Comparison of ENCODE assay signal across 8 mouse cellular contexts in the genomic region with DNA sequence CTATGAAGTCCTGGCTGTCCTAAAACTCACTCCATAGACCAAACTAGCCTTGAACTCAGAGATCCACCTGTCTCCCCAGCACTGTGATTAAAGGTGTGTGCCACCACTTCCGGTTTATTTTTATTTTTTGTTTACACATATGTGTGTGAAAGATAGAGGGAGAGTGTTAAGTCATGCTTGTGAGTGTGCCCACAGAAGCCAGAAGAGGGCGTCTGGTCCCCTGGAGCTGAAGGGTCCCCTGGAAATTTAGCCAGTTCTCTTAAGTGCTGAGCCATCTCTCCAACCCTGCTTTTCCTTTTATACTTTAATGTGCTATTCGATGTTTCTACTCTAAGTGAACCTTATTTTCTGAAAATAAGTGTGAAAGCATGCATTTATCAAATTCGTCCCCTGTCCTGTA. TPM values are rescaled to one million over a fixed set of nuclear protein-coding genes. Genes with fewer than 3 reads are reported as not detected.
DNase-seq lines count a peak whose midpoint lies in the region; ATAC-seq and TF ChIP-seq lines count a peak whose summit lies in the region.

No protein-coding gene starts in this region.

- H3K9me3 ChIP-seq in intestine, embryonic 14.5 days (ENCODE audit: control insufficient read depth, low read length) = no peaks in the 10 kb centered on the region
- no peaks in the 10 kb centered on the region for H3K9me3 ChIP-seq in intestine, embryonic 16.5 days (ENCODE audit: control insufficient read depth, low read length)
- H3K9me3 ChIP-seq in MEL (replicated peaks; ENCODE audit: insufficient read depth, low read length) = no peaks in the 10 kb centered on the region

- no peak overlapping the region for H3K27ac ChIP-seq in intestine, embryonic 14.5 days (ENCODE audit: low read depth)
- H3K27ac ChIP-seq in intestine, embryonic 16.5 days (ENCODE audit: low read length) = no peak overlapping the region
- H3K27ac ChIP-seq in MEL (ENCODE audit: control insufficient read depth, low read depth, low read length) = no peak overlapping the region
- no peak overlapping the region for H3K27ac ChIP-seq in heart, adult 2 months
- H3K27ac ChIP-seq in small intestine, adult 2 months (ENCODE audit: insufficient read depth, low read depth, low read length) = no peak overlapping the region

- peak; percentile 45 to 72 (median 68) for TF ChIP-seq CTCF in MEL (IDR thresholded peaks at IDR 0.05 in 2 of 3, conservative IDR thresholded peaks at IDR 0.05 in 1 of 3; ENCODE audit: control insufficient read depth in 1 of 3, insufficient read depth in 1 of 3, low read depth in 2 of 3, low read length in 3 of 3, poor library complexity in 1 of 3, severe bottlenecking in 1 of 3)
- TF ChIP-seq CTCF in heart, adult 2 months (IDR thresholded peaks at IDR 0.05) = peak; percentile 74
- TF ChIP-seq CTCF in small intestine, adult 2 months (IDR thresholded peaks at IDR 0.05; ENCODE audit: extremely low read depth, insufficient read length, insufficient replicate concordance, low read depth, low read length) = peak; percentile 31; the same call in 1 of the 2 replicates

- H3K4me3 ChIP-seq in intestine, embryonic 14.5 days (ENCODE audit: low read depth, low read length) = no peak overlapping the region
- no peak overlapping the region for H3K4me3 ChIP-seq in intestine, embryonic 16.5 days (ENCODE audit: low read length)
- no peak overlapping the region for H3K4me3 ChIP-seq in MEL (ENCODE audit: control insufficient read depth in 1 of 2, insufficient read depth in 1 of 2, low read depth in 2 of 2, low read length in 2 of 2)
- no peak overlapping the region for H3K4me3 ChIP-seq in heart, adult 2 months
- no peak overlapping the region for H3K4me3 ChIP-seq in small intestine, adult 2 months (ENCODE audit: low read depth, low read length)

- ATAC-seq in intestine, embryonic 14.5 days (replicated peaks; ENCODE audit: low FRiP score, low TSS enrichment, low read depth) = no peak
- no peak for ATAC-seq in intestine, embryonic 16.5 days

- no peak for TF ChIP-seq EP300 in MEL (IDR thresholded peaks at IDR 0.05; ENCODE audit: low read depth in 1 of 2, low read length in 2 of 2)
- TF ChIP-seq EP300 in heart, adult 2 months (IDR thresholded peaks at IDR 0.05; ENCODE audit: insufficient read depth, low read depth, low read length) = no peak

- intact Hi-C loops in heart, adult 2 months (cut with DNase I) = loop anchor here (2.0 to 5.0 kb wide), 2 partner anchors 37 to 91 kb away; no protein-coding TSS in a partner anchor

- 20% methylated on average over 4 of the region's 4 CpGs for WGBS in intestine, embryonic 14.5 days
- 22% methylated on average over 4 of the region's 4 CpGs for WGBS in intestine, embryonic 16.5 days
- WGBS in heart, adult 2 months = 11% methylated on average over 4 of the region's 4 CpGs
- WGBS in small intestine, adult 2 months = 20% methylated on average over 4 of the region's 4 CpGs

- no peaks in the 10 kb centered on the region for H3K4me1 ChIP-seq in intestine, embryonic 14.5 days (replicated peaks; ENCODE audit: control insufficient read depth, insufficient read depth, low read length)
- H3K4me1 ChIP-seq in intestine, embryonic 16.5 days (ENCODE audit: control insufficient read depth, insufficient read depth, low read length) = no peaks in the 10 kb centered on the region
- no peaks in the 10 kb centered on the region for H3K4me1 ChIP-seq in MEL (ENCODE audit: control insufficient read depth in 1 of 2, insufficient read depth in 2 of 2, low read length in 2 of 2)
- no peaks in the 10 kb centered on the region for H3K4me1 ChIP-seq in heart, adult 2 months (ENCODE audit: control insufficient read depth, insufficient read depth, low read length)
- no peaks in the 10 kb centered on the region for H3K4me1 ChIP-seq in small intestine, adult 2 months (ENCODE audit: control insufficient read depth, insufficient read depth, insufficient read length, low read length)

- TF ChIP-seq POLR2A in MEL (IDR thresholded peaks at IDR 0.05; ENCODE audit: control insufficient read depth in 1 of 2, insufficient read depth in 1 of 2, low read depth in 1 of 2, low read length in 2 of 2, poor library complexity in 1 of 2) = no peak
- TF ChIP-seq POLR2A in heart, adult 2 months (IDR thresholded peaks at IDR 0.05; ENCODE audit: insufficient read depth, low read depth, low read length) = no peak
- TF ChIP-seq POLR2A in small intestine, adult 2 months (IDR thresholded peaks at IDR 0.05; ENCODE audit: low read depth, low read length) = no peak

- DNase-seq in intestine, embryonic 14.5 days (ENCODE audit: low spot score) = no peak
- DNase-seq in MEL (ENCODE audit: low read depth, low spot score) = peak; percentile 71
- no peak for DNase-seq in heart, adult 2 months
- DNase-seq in kidney, postnatal 4 days = peak; percentile 54 to 60
- DNase-seq in spleen, adult 18-20 months = no peak
- DNase-seq in right cerebral cortex, adult 18-20 months = no peak

- H3K27me3 ChIP-seq in intestine, embryonic 14.5 days (replicated peaks; ENCODE audit: control insufficient read depth, insufficient read depth, low read length) = no peaks in the 10 kb centered on the region
- no peaks in the 10 kb centered on the region for H3K27me3 ChIP-seq in intestine, embryonic 16.5 days (replicated peaks; ENCODE audit: control insufficient read depth, insufficient read depth, low read length)
- H3K27me3 ChIP-seq in MEL (ENCODE audit: control insufficient read depth in 1 of 2, insufficient read depth in 2 of 2, low read length in 2 of 2) = peaks cover 3 to 16% of the 10 kb centered on the region in 2 experiments
- H3K27me3 ChIP-seq in heart, adult 2 months (ENCODE audit: control insufficient read depth, insufficient read depth, low read length) = no peaks in the 10 kb centered on the region
- no peaks in the 10 kb centered on the region for H3K27me3 ChIP-seq in small intestine, adult 2 months (ENCODE audit: control insufficient read depth, insufficient read depth, low read length)

- TF ChIP-seq RAD21 in MEL (IDR thresholded peaks at IDR 0.05; ENCODE audit: low read depth, low read length) = peak; percentile 58

- no peaks in the 10 kb centered on the region for H3K79me2 ChIP-seq in MEL (ENCODE audit: control insufficient read depth, insufficient read depth, low read length, poor library complexity)
- no peaks in the 10 kb centered on the region for H3K79me2 ChIP-seq in heart, adult 2 months (replicated peaks; ENCODE audit: control insufficient read depth, insufficient read depth, low read length)

- no peak overlapping the region for H3K9ac ChIP-seq in intestine, embryonic 14.5 days (ENCODE audit: low read length)
- H3K9ac ChIP-seq in intestine, embryonic 16.5 days (ENCODE audit: low read depth, low read length) = no peak overlapping the region
- no peak overlapping the region for H3K9ac ChIP-seq in MEL (ENCODE audit: control insufficient read depth, low read depth, low read length, poor library complexity, severe bottlenecking)
- H3K9ac ChIP-seq in heart, adult 2 months (ENCODE audit: low read depth, low read length) = no peak overlapping the region

- no peaks in the 10 kb centered on the region for H3K36me3 ChIP-seq in intestine, embryonic 14.5 days (ENCODE audit: control insufficient read depth, insufficient read depth, low read length)
- H3K36me3 ChIP-seq in intestine, embryonic 16.5 days (ENCODE audit: control insufficient read depth, insufficient read depth, low read length) = no peaks in the 10 kb centered on the region
- H3K36me3 ChIP-seq in MEL (ENCODE audit: control insufficient read depth in 1 of 2, insufficient read depth in 2 of 2, low read length in 2 of 2) = no peaks in the 10 kb centered on the region
- H3K36me3 ChIP-seq in heart, adult 2 months (ENCODE audit: control insufficient read depth, insufficient read depth, low read length) = no peaks in the 10 kb centered on the region
- no peaks in the 10 kb centered on the region for H3K36me3 ChIP-seq in small intestine, adult 2 months (ENCODE audit: control insufficient read depth, insufficient read depth, low read length)

- H3K4me2 ChIP-seq in intestine, embryonic 14.5 days (ENCODE audit: low read length) = 0 out of 2 replicates have a peak overlapping the region, but pooled peaks have one; percentile 3
- H3K4me2 ChIP-seq in intestine, embryonic 16.5 days (ENCODE audit: low read depth, low read length) = no peak overlapping the region

TF ChIP-seq in MEL, 35 proteins besides CTCF, POLR2A, EP300 and RAD21 (continues in another document):
- TF ChIP-seq RCOR1 (IDR thresholded peaks at IDR 0.05; ENCODE audit: low read depth, low read length) = no peak
- 0 out of 2 replicates have a peak, but pooled peaks have one; percentile 2 for TF ChIP-seq GATA1 (IDR thresholded peaks at IDR 0.05; ENCODE audit: low read depth, low read length)
- TF ChIP-seq MYB (IDR thresholded peaks at IDR 0.05; ENCODE audit: low read depth, low read length) = no peak
- TF ChIP-seq CHD1 (IDR thresholded peaks at IDR 0.05; ENCODE audit: low read depth, low read length) = no peak
- peak; percentile 62 for TF ChIP-seq ZC3H11A (IDR thresholded peaks at IDR 0.05; ENCODE audit: low read depth, low read length)
- no peak for TF ChIP-seq MAZ (IDR thresholded peaks at IDR 0.05; ENCODE audit: low read depth, low read length)
- no peak for TF ChIP-seq TBP (IDR thresholded peaks at IDR 0.05; ENCODE audit: low read depth, low read length)
- no peak for TF ChIP-seq MAFK (IDR thresholded peaks at IDR 0.05; ENCODE audit: borderline replicate concordance, low read depth, low read length)
- TF ChIP-seq ZNF384 (IDR thresholded peaks at IDR 0.05; ENCODE audit: low read depth, low read length) = no peak
- TF ChIP-seq ETS1 (IDR thresholded peaks at IDR 0.05; ENCODE audit: low read depth, low read length) = no peak

RNA-seq across cellular contexts. Expression of gene Cgn, which starts 25.3 kb away (rescaled TPM):
- polyA plus RNA-seq in intestine, embryonic 14.5 days (2014; fragmentation: Nextera tagmentation; extraction: Ambion mirVana) = 38.9 and 41.9 TPM in 2 replicates
- polyA plus RNA-seq in intestine, embryonic 16.5 days (2015; fragmentation: Nextera tagmentation; extraction: Ambion mirVana) = 80.9 and 90.7 TPM in 2 replicates
- 0.04 and 0.07 TPM in 2 replicates for total RNA-seq in MEL (2012; rRNA removed)
- polyA plus RNA-seq in MEL (2012; ENCODE audit: insufficient read depth in 1 of 2, insufficient read length in 2 of 2, low read depth in 1 of 2, low replicate concordance in 2 of 2, missing spikeins in 1 of 2) = under 1 TPM in 1 of 2 experiments, not detected in 1; 0.86 TPM
- under 1 TPM; 0.25 to 0.50 TPM for total RNA-seq in heart, adult 2 months (2021)
- polyA plus RNA-seq in heart, adult 2 months (2012; rRNA removed) = 0.26 and 0.43 TPM in 2 replicates
- 12.6 and 31.3 TPM in 2 replicates for polyA plus RNA-seq in small intestine, adult 2 months (2012; rRNA removed)

RNA-seq across cellular contexts. Expression of gene Pogz, which starts 25.7 kb away (rescaled TPM):
- polyA plus RNA-seq in intestine, embryonic 14.5 days (2014; fragmentation: Nextera tagmentation; extraction: Ambion mirVana) = 19.6 and 19.9 TPM in 2 replicates
- 9.2 and 9.9 TPM in 2 replicates for polyA plus RNA-seq in intestine, embryonic 16.5 days (2015; fragmentation: Nextera tagmentation; extraction: Ambion mirVana)
- 10.6 and 12.9 TPM in 2 replicates for total RNA-seq in MEL (2012; rRNA removed)
- polyA plus RNA-seq in MEL (2012; ENCODE audit: insufficient read depth in 1 of 2, insufficient read length in 2 of 2, low read depth in 1 of 2, low replicate concordance in 2 of 2, missing spikeins in 1 of 2) = 10 to 100 TPM in 1 of 2 experiments, not detected in 1; 31.6 TPM
- 10 to 100 TPM; 17.3 TPM for total RNA-seq in heart, adult 2 months (2021)
- polyA plus RNA-seq in heart, adult 2 months (2012; rRNA removed) = 13.7 and 16.4 TPM in 2 replicates
- polyA plus RNA-seq in small intestine, adult 2 months (2012; rRNA removed) = 6.1 and 8.0 TPM in 2 replicates

Comparison
In these comparisons a context has a peak if more than half of its experiments do, and no peak if none do; other contexts are left out.
1. DNase-seq: peak in MEL (single experiment) and kidney, postnatal 4 days (2 of 2); none in intestine, embryonic 14.5 days (single experiment), heart, adult 2 months (0 of 2), spleen, adult 18-20 months (0 of 2) and right cerebral cortex, adult 18-20 months (single experiment).
2. Peak in every context shown above with its lines, with median percentiles within 50 percentile points of each other: CTCF ChIP-seq.